Mouse (Mus musculus) midbrain, postnatal 0 days (tissue): ENCODE data around the gene Hfe. TPM values are rescaled to one million over a fixed set of nuclear protein-coding genes. Genes with fewer than 3 reads are reported as not detected.
"Not testable (repeated sequence)": the region's sequence is repeated elsewhere in the genome, so short reads cannot be mapped to it uniquely, and the experiment has no call there.

Experiments used
- ATAC-seq: fragments of 200-750 bp; cut with Nextera tagmentation; 2 replicates; pipeline ENCODE4 v1.8.0; 2017; ENCODE audit warnings: moderate number of reproducible peaks, mild to moderate bottlenecking, moderate TSS enrichment, moderate library complexity; ENCODE audit not compliant: low FRiP score
- DNase-seq: peaks from one replicate; pipeline ENCODE4 v3.0.0-alpha.2; 2015; ENCODE audit warnings: low spot score
- H3K27ac ChIP-seq: fragments of 300-500 bp; sonication (generic); 2 replicates; pipeline ENCODE4 v1.5.1; 2014; ENCODE audit warnings: low read depth, mild to moderate bottlenecking, low read length, mixed read lengths
- H3K27me3 ChIP-seq: fragments of 300-500 bp; sonication (generic); 2 replicates; pipeline ENCODE4 v1.6.1; 2014; ENCODE audit warnings: low read length, control low read depth, mixed read lengths; ENCODE audit not compliant: insufficient read depth
- H3K36me3 ChIP-seq: fragments of 300-500 bp; sonication (generic); 2 replicates; pipeline ENCODE4 v1.6.1; 2014; ENCODE audit warnings: low read length, control low read depth, mixed read lengths; ENCODE audit not compliant: insufficient read depth
- H3K4me1 ChIP-seq: fragments of 300-500 bp; sonication (generic); 2 replicates; pipeline ENCODE4 v1.6.1; 2014; ENCODE audit warnings: mild to moderate bottlenecking, control low read depth, antibody characterized with exemption, low read length, mixed read lengths; ENCODE audit not compliant: insufficient read depth
- H3K4me2 ChIP-seq: fragments of 300-500 bp; sonication (generic); 2 replicates; pipeline ENCODE4 v1.6.1; 2014; ENCODE audit warnings: low read depth, mild to moderate bottlenecking, low read length, mixed read lengths; ENCODE audit not compliant: poor library complexity, severe bottlenecking
- H3K4me3 ChIP-seq: fragments of 300-500 bp; sonication (generic); 2 replicates; pipeline ENCODE4 v1.5.1; 2014; ENCODE audit warnings: low read depth, mild to moderate bottlenecking, low read length, moderate library complexity
- H3K9ac ChIP-seq: fragments of 300-500 bp; sonication (generic); replicated peaks from 2 replicates; pipeline ENCODE4 v1.6.1; 2014; ENCODE audit warnings: mild to moderate bottlenecking, low read length, moderate library complexity, mixed read lengths; ENCODE audit not compliant: poor library complexity, severe bottlenecking
- H3K9me3 ChIP-seq: fragments of 300-500 bp; sonication (generic); 2 replicates; pipeline ENCODE4 v1.6.1; 2016; ENCODE audit warnings: low read length, control low read depth
- CTCF ChIP-seq: IDR thresholded peaks from 2 replicates; pipeline ENCODE4 v1.5.1; 2016; ENCODE audit warnings: antibody characterized with exemption, mild to moderate bottlenecking
- whole genome bisulfite sequencing: fragments of 180-500 bp; shearing (Covaris S2); extraction: QIAGEN DNeasy Blood & Tissue Kit; methylation state at CpG from one replicate; pipeline ENCODE4 v1.1.7; 2014; 5-methylcytosine and 5-hydroxymethylcytosine counted together
- polyA plus RNA-seq: library from polyadenylated mRNA; unstranded; fragments of >200 nt; fragmentation: Nextera tagmentation; extraction: Ambion mirVana; gene quantifications from 2 replicates; pipeline ENCODE4 v1.2.1, GENCODE M21; 2015
- total RNA-seq: library from RNA; depleted of rRNA; stranded (reverse); fragments of >200 nt; gene quantifications from 2 replicates; pipeline ENCODE4 v1.2.3, GENCODE M21; 2014

Hfe gene
- total and polyA plus RNA-seq, 2 experiments from 2014 or later = 1.8 to 4.0 TPM

GRCm38 (mm10) chr13:23705751-23706356 is 4.8 kb downstream of the Hfe start:
- Histone ChIP-seq H3K36me3 (no peaks in the 10 kb centered on the region), H3K4me1 (no peaks in the 10 kb centered on the region), H3K27ac (no peak overlapping the region), H3K4me2 (no peak overlapping the region), H3K4me3 (no peak overlapping the region), H3K27me3 (no peaks in the 10 kb centered on the region), H3K9ac (no peak overlapping the region), H3K9me3 (no peaks in the 10 kb centered on the region)
- no peak for TF ChIP-seq CTCF
- WGBS = 97% methylated on average over 7 of the region's 7 CpGs
- no peak for ATAC-seq
- DNase-seq = no peak

GRCm38 (mm10) chr13:23702801-23703200 is 7.9 kb downstream of the Hfe start:
- H3K27me3 ChIP-seq, H3K4me2 ChIP-seq, H3K9me3 ChIP-seq, H3K4me3 ChIP-seq, DNase-seq, H3K9ac ChIP-seq, H3K36me3 ChIP-seq, ATAC-seq, H3K27ac ChIP-seq, H3K4me1 ChIP-seq: not testable (repeated sequence)
- 95% methylated on average over 2 of the region's 2 CpGs for WGBS

- no peaks in the 10 kb centered on the region for H3K4me1 ChIP-seq
- H3K9ac ChIP-seq = no peak overlapping the region
- no peaks in the 10 kb centered on the region for H3K9me3 ChIP-seq
- no peak for ATAC-seq
- no peak for TF ChIP-seq CTCF
- no peak for DNase-seq
- WGBS = 89% methylated on average over 4 of the region's 4 CpGs
- H3K4me3 ChIP-seq = no peak overlapping the region
- no peaks in the 10 kb centered on the region for H3K27me3 ChIP-seq
- no peak overlapping the region for H3K27ac ChIP-seq
- H3K36me3 ChIP-seq = no peaks in the 10 kb centered on the region
- H3K4me2 ChIP-seq = no peak overlapping the region
Observed at GRCm38 (mm10) chr13:23702220-23702619, 8.4 kb downstream of the Hfe start.

- 30% methylated on average over 8 of the region's 8 CpGs for WGBS
- ATAC-seq (no peak), DNase-seq (peak; percentile 74)
- H3K4me3 ChIP-seq = no peak overlapping the region
- H3K36me3 ChIP-seq = no peaks in the 10 kb centered on the region
- no peaks in the 10 kb centered on the region for H3K27me3 ChIP-seq
- H3K9ac ChIP-seq = no peak overlapping the region
- H3K4me2 ChIP-seq = no peak overlapping the region
- no peak overlapping the region for H3K27ac ChIP-seq
- peak; percentile 86 for TF ChIP-seq CTCF
- H3K9me3 ChIP-seq = no peaks in the 10 kb centered on the region
- no peaks in the 10 kb centered on the region for H3K4me1 ChIP-seq
Observed at GRCm38 (mm10) chr13:23700786-23701520, 9.7 kb downstream of the Hfe start.

- H3K9ac ChIP-seq = no peak overlapping the region
- no peaks in the 10 kb centered on the region for H3K4me1 ChIP-seq
- H3K27ac ChIP-seq = no peak overlapping the region
- H3K36me3 ChIP-seq = no peaks in the 10 kb centered on the region
- no peaks in the 10 kb centered on the region for H3K9me3 ChIP-seq
- DNase-seq (no peak), ATAC-seq (no peak)
- no peak for TF ChIP-seq CTCF
- whole genome bisulfite sequencing = 69% methylated on average over 3 of the region's 3 CpGs
- no peak overlapping the region for H3K4me2 ChIP-seq
- no peaks in the 10 kb centered on the region for H3K27me3 ChIP-seq
- no peak overlapping the region for H3K4me3 ChIP-seq
Observed at GRCm38 (mm10) chr13:23699767-23700166, 10.9 kb downstream of the Hfe start.

GRCm38 (mm10) chr13:23698996-23699395 is 11.7 kb downstream of the Hfe start:
- Histone ChIP-seq H3K27me3 (no peaks in the 10 kb centered on the region), H3K9ac (no peak overlapping the region), H3K9me3 (no peaks in the 10 kb centered on the region), H3K4me3 (no peak overlapping the region), H3K27ac (no peak overlapping the region), H3K4me1 (no peaks in the 10 kb centered on the region), H3K36me3 (no peaks in the 10 kb centered on the region), H3K4me2 (peak overlapping the region; percentile 38)
- DNase-seq (no peak), ATAC-seq (no peak)
- TF ChIP-seq CTCF = no peak
- WGBS = 54% methylated on average over 6 of the region's 6 CpGs
